Mouse (Mus musculus) small intestine, adult 2 months (tissue): ENCODE measurements around the gene Trp53inp2.

Experiments
- CTCF ChIP-seq: fragments of 200-500 bp; IDR thresholded peaks from 2 replicates; pipeline ENCODE4 v1.5.1; 2012; ENCODE audit warnings: low read depth, mild to moderate bottlenecking, control low read depth, inconsistent platforms, low read length, moderate library complexity, mixed read lengths; ENCODE audit not compliant: insufficient replicate concordance, insufficient read length; ENCODE audit errors: extremely low read depth
- POLR2A ChIP-seq: fragments of 200-500 bp; IDR thresholded peaks from 2 replicates; pipeline ENCODE4 v1.6.1; 2012; ENCODE audit warnings: low read depth, mild to moderate bottlenecking, control low read depth, inconsistent platforms, low read length, moderate library complexity

- no peak for TF ChIP-seq CTCF
- TF ChIP-seq POLR2A, result no peak
Measured at GRCm38 (mm10) chr2:155382332-155382700, 1.5 kb downstream of the Trp53inp2 start.
